Mouse (Mus musculus) heart, adult 2 months (tissue): ENCODE results near the gene Lrrc31.

Experiments
- CTCF ChIP-seq: fragments of 200-600 bp; IDR thresholded peaks from 2 replicates; pipeline ENCODE4 v1.8.1; 2022; ENCODE audit warnings: antibody characterized with exemption, mild to moderate bottlenecking, moderate library complexity
- EP300 ChIP-seq: fragments of 200-500 bp; IDR thresholded peaks from 2 replicates; pipeline ENCODE4 v1.6.1; 2011; ENCODE audit warnings: low read depth, low read length, control low read depth; ENCODE audit not compliant: insufficient read depth
- POLR2A ChIP-seq: fragments of 200-500 bp; IDR thresholded peaks from 2 replicates; pipeline ENCODE4 v1.6.1; 2011; ENCODE audit warnings: mild to moderate bottlenecking, low read depth, low read length, control low read depth; ENCODE audit not compliant: insufficient read depth

- TF ChIP-seq CTCF = no peak
- TF ChIP-seq EP300 = no peak
- TF ChIP-seq POLR2A = no peak
These were observed 41.7 kb upstream of the Lrrc31 start for GRCm38 (mm10) chr3:30741306-30741705.
